Comparison of ENCODE assay signal across 8 mouse cellular contexts in genomic region chr2:90847681-90848050, GRCm38 (mm10). TPM values are rescaled to one million over a fixed set of nuclear protein-coding genes. Genes with fewer than 3 reads are reported as not detected.
DNase-seq lines count a peak whose midpoint lies in the region; ATAC-seq and TF ChIP-seq lines count a peak whose summit lies in the region.

No protein-coding gene starts in this region.

- peak overlapping the region; percentile 70 for H3K4me2 ChIP-seq in kidney, postnatal 0 days (ENCODE audit: low read length)

- no peaks in the 10 kb centered on the region for H3K4me1 ChIP-seq in kidney, postnatal 0 days (replicated peaks; ENCODE audit: insufficient read depth, low read length)

- ATAC-seq in kidney, postnatal 0 days (replicated peaks; ENCODE audit: low FRiP score, low read depth), result no peak

- no peaks in the 10 kb centered on the region for H3K27me3 ChIP-seq in kidney, postnatal 0 days (ENCODE audit: insufficient read depth, low read length)

- no peak for TF ChIP-seq CTCF in kidney, postnatal 0 days (IDR thresholded peaks at IDR 0.05; ENCODE audit: low read depth)

- no peak for DNase-seq in kidney, postnatal 0 days (ENCODE audit: low spot score)
- no peak for DNase-seq in kidney, postnatal 36 days
- DNase-seq in brain, adult 2 months (ENCODE audit: low read depth, low spot score), result peak; percentile 53
- DNase-seq in hindlimb bud, embryonic 11.5 days (ENCODE audit: extremely low spot score, low read depth, low spot score), result peak; percentile 18
- peak; percentile 37 for DNase-seq in naive thymus-derived CD4-positive, alpha-beta T cell, adult 2 months (ENCODE audit: low read depth)
- no peak for DNase-seq in right cerebral cortex, adult 18-20 months
- DNase-seq in right cerebral cortex, postnatal 36 days (ENCODE audit: low spot score in 2 of 2), result no peak
- no peak for DNase-seq in spleen, postnatal 36 days (ENCODE audit: low spot score in 2 of 2)

- H3K9ac ChIP-seq in kidney, postnatal 0 days (ENCODE audit: low read depth, low read length), result peak overlapping the region; percentile 90

- peaks cover 17% of the 10 kb centered on the region; the same call in 1 of the 2 replicates for H3K36me3 ChIP-seq in kidney, postnatal 0 days (ENCODE audit: insufficient read depth, low read length)

- H3K4me3 ChIP-seq in kidney, postnatal 0 days (replicated peaks; ENCODE audit: low read depth, low read length), result peak overlapping the region; percentile 95

- peak overlapping the region; percentile 90 for H3K27ac ChIP-seq in kidney, postnatal 0 days

- no peaks in the 10 kb centered on the region for H3K9me3 ChIP-seq in kidney, postnatal 0 days (replicated peaks; ENCODE audit: low read length)

- under 1% methylated on average over 13 of the region's 13 CpGs for WGBS in kidney, postnatal 0 days

RNA-seq across cellular contexts. Expression of gene Mtch2, which starts 0.7 kb away (rescaled TPM):
- 188 and 209 TPM in 2 replicates for polyA plus RNA-seq in kidney, postnatal 0 days (2015; fragmentation: Nextera tagmentation; extraction: Ambion mirVana)

RNA-seq across cellular contexts. Expression of gene C1qtnf4, which starts 38.0 kb away (rescaled TPM):
- 23.0 and 28.0 TPM in 2 replicates for polyA plus RNA-seq in kidney, postnatal 0 days (2015; fragmentation: Nextera tagmentation; extraction: Ambion mirVana)

RNA-seq across cellular contexts. Expression of gene Kbtbd4, which starts 56.9 kb away (rescaled TPM):
- 32.7 and 33.8 TPM in 2 replicates for polyA plus RNA-seq in kidney, postnatal 0 days (2015; fragmentation: Nextera tagmentation; extraction: Ambion mirVana)

RNA-seq across cellular contexts. Expression of gene Ndufs3, which starts 57.0 kb away (rescaled TPM):
- polyA plus RNA-seq in kidney, postnatal 0 days (2015; fragmentation: Nextera tagmentation; extraction: Ambion mirVana), result 322 and 331 TPM in 2 replicates

Comparison
In these comparisons a context has a peak if more than half of its experiments do, and no peak if none do; other contexts are left out.
1. DNase-seq: peak in brain, adult 2 months (single experiment), hindlimb bud, embryonic 11.5 days (single experiment) and naive thymus-derived CD4-positive, alpha-beta T cell, adult 2 months (single experiment); none in kidney, postnatal 0 days (single experiment), kidney, postnatal 36 days (0 of 2), right cerebral cortex, adult 18-20 months (single experiment), right cerebral cortex, postnatal 36 days (0 of 2) and spleen, postnatal 36 days (0 of 2).